Mouse (Mus musculus) testis, postnatal 14 days (tissue): Measurements from ENCODE around the gene Lrch4.
"Not testable (repeated sequence)": the region's sequence is repeated elsewhere in the genome, so short reads cannot be mapped to it uniquely, and the experiment has no call there.

ENCODE experiments used
- DNase-seq: peaks from one replicate; pipeline ENCODE4 v3.0.0; 2021; ENCODE audit warnings: low spot score

The Lrch4 gene

GRCm38 (mm10) chr5:137613076-137613475, 15.8 kb upstream of the Lrch4 start:
- DNase-seq, result no peak

DNA sequence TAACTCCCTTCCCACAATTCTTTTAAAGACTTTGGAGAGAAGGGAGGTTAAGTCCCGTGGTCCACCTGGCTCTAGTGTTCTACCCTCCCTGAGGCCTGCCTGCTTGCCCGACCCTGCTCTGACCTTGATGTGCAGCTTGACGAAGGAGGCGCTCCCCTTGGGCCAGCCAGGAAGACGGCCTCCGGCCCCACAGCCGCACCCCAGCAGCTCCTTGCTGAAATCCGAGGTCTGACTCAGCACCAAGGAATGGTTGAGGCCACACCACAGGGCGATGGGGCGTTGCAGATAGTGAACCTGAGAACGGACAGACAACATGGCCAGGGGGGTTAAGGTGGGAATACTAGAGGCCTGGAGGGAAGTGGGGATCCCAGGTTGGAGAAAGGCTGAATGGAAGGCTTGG, 15.4 kb upstream of the Lrch4 start, which contains the start of gene Pcolce:
TSS of gene Pcolce (minus strand) at position 235 of the 400 bp plus-strand sequence.
- DNase-seq, result no peak

DNA sequence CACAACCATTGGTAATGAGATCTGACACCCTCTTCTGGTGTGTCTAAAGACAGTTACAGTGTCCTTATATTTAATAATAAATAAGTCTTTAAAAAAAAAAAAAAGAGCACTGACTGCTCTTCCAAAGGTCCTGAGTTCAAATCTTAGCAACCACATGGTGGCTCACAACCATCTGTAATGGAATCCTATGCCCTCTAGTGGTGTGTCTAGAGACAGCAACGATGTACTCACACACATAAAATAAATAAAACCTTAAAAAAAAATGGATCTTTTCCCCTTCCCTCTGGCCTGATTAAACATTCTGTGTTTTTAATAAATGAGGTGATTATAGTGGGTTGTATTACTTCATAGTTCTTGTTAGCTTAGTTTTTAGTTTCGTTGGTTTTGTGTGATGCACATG, 14.0 kb upstream of the Lrch4 start:
- not testable (repeated sequence) for DNase-seq

- no peak for DNase-seq
Measured at GRCm38 (mm10) chr5:137615347-137615746, 13.6 kb upstream of the Lrch4 start.

DNA sequence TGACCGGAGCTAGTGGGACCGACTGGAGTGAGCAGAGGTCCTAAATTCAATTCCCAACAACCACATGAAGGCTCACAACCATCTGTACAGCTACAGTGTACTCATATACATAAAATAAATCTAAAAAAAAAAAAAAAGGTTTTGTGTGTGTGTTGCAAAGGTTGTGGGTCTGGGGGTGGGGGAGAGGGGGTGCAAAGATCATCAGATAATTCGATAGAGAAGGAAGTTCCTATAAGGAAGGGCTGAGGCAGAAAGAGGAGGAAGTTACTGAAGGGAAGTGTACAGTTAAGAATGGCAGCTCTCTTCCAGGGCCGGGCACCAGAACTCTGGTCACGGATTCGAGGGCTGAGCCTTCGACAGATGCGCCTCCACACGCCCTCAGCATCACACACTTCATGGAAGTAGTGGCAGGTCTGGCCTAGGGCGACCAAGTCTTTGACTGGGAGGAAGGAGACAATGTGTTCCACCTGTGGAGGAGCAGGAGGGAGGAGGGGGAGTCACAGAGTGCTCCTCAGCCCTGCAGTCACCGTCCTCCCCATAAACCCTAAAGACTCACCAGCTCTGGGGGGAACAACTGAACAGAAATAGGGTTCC, 4.9 kb upstream of the Lrch4 start:
- DNase-seq, result no peak

DNA sequence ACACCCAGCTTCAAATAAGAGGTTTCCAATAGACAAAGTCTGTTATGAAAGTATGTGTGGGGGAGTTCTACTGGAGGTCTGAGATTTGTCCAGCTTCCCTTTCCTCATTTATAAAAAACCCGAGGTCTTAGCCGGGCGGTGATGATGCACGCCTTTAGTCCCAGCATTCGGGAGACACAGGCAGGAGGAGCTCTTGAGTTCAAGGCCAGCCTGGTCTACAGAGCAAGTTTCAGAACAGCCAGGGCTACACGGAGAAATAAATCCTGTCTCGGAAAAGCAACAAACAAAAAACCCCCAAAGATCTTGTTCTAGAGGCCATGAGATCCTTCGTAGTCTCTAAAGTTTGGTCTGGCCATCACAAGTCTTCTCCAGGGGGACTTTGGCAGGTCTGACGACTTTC, 930 bp upstream of the Lrch4 start:
- no peak for DNase-seq

GRCm38 (mm10) chr5:137629306-137629721, 393 bp downstream of the Lrch4 start:
- DNase-seq, result peak; percentile 88

DNA sequence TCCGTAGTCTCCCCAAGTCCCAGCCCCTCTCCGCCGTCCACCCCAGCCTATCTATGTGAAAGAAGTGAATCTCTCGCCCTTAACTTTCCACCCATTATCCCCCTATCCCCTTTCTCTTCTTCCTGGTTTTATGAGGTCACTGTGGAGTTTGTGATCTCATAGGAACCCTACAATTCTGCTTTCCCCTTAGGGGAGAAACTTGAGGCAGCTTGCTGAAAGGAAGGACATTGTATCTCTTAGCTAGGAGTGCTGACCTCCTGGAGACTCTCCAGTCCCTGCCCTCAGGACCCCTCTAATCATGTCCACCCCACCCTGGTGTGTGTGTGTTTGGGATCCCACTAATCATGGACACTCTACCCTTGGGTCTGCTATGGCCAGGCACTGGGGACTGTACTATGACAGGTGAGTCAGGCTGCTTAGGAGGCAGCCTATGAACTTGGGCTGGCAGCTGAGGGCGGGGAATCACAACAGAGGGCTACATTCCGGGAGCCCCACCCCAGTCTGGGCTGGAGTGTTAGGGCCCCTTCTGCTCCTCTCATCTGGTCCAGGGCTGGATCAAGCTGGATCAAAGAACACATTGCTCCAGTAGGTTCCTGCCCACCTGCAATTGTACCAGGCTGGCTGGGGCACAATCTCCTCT, 1.1 kb downstream of the Lrch4 start:
- DNase-seq, result no peak

GRCm38 (mm10) chr5:137630602-137631001, 1.7 kb downstream of the Lrch4 start:
- DNase-seq, result no peak

DNA sequence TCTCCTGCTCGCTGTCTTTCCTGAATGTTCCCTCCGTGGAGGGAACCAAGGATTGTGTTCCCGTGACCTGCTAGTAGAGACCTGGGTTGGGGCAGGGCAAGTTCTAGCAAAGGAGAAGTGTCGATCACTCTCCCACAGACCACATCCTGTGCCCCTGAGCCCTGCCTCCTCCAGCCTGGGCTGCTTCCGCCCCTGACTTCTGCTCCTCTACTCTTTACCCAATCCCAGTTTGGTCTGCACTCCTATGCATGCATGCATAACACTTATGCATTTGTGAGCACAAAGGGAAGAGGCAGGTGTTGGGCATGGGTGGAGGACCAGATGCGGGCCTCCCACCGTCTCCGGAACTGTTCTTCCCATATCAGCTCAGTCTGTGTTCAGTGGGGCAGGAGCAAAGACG, 2.2 kb downstream of the Lrch4 start:
- no peak for DNase-seq

GRCm38 (mm10) chr5:137631591-137631990, 2.7 kb downstream of the Lrch4 start:
- DNase-seq, result no peak

DNA sequence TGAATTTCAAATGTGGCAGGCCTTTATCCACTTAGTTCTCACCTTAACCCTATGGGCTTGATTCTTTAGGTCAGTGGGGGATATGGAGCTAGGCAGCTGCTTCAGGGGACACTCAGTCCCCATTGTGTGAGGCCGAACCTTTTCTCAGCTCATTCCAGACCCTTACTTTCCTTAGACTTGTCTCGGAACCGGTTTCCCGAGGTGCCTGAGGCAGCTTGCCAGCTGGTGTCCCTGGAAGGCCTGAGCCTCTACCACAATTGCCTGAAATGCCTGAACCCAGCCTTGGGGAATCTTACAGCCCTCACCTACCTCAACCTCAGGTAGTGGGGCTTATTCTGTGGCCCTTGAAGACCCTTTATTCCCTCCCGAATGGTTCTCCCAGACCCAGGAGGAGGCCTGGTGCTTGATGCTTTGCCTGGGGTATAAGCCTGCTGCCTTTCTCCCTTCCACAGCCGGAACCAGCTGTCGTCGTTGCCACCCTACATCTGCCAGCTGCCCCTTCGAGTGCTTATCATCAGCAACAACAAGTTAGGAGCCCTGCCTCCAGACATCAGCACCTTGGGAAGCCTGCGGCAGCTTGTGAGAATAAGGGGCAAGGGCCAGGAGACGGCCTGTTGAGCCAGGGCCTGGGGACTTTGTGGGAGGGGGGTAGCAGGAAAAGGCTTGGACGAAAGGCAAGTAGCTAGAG, 4.6 kb downstream of the Lrch4 start:
- DNase-seq, result no peak

DNA sequence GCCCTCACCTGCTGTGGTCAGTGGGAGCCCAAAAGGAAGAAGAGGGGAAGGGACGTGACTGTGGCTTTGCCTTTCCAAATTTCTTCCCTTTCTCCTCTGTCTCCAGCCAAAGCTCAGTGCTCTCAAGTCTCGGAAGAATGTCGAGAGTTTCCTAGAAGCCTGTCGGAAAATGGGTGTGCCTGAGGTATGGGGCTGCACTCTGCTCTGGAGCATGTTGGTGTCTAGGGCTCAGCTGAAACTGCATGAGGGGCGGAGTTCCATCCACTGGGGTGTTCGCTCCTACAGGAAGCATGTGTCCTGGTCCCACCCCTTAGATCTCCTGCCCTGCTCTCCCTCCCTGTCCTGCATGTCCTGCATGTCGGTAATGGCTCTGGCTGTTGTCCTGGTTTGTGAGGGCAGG, 10.6 kb downstream of the Lrch4 start:
- no peak for DNase-seq

DNA sequence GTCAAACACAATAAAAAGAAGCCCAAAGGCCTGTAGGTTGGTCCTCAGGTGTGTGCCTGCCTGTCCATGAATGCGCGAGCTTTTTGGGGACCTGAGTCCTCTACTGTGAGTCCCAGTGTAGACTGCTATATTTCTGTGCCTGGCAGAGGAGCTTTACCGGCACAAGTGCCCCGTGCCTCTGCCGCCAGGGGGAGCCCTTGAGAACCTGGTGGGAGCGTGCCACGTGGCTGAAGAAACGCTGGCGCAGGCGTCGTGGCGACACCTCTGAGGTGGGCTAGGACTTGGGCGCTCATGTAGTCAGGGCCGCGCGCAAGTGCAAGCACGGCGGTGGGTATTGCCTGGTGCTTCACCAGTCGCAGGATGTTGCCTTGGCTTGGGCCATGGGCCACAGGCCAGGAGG, 12.1 kb downstream of the Lrch4 start, which contains the start of gene Sap25:
TSS of gene Sap25 (plus strand) at position 281 of the 400 bp plus-strand sequence.
- DNase-seq, result peak; percentile 76

DNA sequence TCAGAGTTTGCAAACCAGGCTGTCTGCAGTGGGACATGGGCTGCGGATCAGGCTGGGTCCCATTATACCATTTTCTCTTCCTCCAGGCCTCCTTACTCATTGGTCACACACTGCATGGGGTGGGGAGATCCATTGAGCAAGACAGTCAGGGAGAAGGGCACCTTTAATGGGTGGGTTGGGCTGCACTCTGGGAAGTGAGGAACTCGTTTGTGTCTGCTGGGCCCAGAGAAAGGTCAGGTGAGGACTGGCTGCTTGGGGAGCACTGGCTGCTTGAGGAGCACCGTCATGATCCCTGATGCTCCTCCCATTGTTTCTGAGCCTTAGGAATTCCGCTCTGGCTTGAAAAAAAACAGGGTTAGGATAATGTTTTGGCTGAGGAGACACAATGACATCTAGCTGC, 14.0 kb downstream of the Lrch4 start:
- DNase-seq, result no peak

DNA sequence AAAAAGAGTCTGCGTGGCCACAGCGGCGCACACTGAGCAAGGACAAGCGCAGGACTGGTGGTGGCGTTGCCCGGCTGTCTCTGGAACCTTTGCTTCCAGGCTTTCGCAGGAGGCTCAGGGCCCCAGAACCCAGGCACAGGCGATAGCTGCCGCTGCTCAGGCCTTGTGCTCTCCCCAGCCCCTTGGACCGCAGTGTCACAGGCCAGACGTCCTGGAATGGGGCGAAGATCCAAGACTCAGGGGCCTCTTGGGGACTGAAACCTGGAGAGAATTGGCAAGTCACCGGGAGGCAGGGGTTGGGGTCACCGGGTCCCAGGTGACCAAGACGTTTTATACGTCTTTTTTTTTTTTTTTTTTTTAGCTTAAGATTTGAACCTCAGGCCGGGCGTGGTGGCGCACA, 15.6 kb downstream of the Lrch4 start:
- no peak for DNase-seq

DNA sequence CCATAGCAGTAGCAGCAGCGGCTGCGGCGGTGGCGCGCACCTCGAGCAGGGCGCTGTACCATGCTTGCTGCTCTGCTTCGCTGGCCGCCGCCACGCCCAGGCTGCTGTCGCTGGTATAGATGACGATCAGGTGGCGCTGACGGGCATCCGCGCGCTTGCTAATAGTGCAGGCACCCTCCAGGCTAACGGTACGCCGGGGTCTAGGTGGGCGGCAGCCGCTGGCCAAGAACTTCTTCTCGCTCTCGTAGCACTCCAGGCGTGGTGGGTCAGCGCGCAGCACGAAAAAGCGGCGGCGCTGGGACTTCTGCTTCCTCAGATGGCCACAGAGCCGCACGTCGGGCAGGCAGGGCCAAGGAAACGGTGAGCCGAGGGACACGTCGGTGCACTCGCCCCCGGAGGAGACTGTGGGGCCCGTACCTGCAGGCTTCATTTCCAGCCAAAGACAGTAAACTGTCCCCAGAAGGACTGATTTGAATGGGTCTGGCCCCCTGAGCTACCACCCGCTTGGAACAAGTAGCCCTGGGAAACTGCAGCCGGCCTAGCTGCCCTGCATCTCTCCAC, 16.2 kb downstream of the Lrch4 start:
- DNase-seq, result no peak

DNA sequence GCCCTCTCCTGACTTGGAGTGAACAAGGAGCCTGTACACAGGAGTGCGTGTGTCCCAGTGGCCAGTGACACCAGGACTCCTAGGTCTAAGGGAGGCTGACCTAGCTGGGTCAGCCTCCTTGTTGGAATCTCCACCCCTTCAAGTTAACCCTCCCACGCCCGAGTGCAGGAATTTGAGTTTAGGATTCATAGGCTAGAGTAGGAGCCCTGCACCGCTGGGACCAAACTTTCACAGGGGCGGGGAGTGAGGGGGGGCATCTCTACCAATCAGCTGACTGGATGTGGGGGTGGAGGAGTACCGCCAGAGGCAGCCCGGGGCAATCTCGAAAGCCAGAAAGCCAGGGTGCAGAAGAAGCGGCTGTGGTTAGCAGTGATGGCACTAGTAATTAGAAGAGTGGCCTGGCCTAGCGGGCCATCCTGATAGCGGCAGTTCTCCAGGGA, 16.8 kb downstream of the Lrch4 start, which contains the start of gene Irs3:
TSS of gene Irs3 (minus strand) at position 63 of the 440 bp plus-strand sequence.
- DNase-seq, result no peak

DNA sequence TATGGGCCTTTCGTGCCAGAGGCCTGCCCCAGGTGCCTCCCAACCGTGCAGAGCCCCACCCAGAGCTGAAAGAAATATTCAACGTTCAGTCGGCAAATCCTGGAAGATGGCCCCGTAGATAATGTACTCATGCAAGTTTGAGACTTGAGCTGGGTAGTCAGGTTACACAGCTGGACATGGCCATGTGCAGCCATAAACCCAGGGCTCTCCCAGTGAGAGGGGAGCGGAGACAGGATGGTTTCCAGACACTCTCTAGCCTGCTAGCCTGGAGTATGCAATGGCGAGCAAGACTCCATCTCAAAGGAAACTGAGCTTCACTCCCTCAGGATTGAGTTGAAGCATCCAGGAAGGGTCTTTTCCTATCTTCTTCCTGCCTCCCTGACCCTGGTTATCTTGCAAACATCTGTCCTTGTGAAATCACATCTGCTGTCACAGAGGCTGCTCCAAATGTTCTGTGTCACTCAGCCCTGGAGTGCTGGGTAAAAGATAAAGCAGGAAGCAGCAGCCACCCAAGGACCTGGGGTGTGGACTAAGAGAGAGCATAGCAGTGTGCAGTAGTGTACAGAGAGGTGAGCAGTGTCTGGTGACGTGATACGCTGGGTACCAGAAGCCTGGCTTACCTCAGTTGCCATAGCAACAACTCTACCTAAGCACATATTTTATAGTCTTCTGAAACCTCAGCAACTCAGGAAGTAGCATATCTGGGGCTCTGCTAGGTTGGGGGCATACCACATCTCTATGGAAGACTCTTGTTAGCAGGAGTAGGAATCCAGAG, 19.1 kb downstream of the Lrch4 start:
- no peak for DNase-seq

GRCm38 (mm10) chr5:137649251-137649650, 20.3 kb downstream of the Lrch4 start:
- no peak for DNase-seq

DNA sequence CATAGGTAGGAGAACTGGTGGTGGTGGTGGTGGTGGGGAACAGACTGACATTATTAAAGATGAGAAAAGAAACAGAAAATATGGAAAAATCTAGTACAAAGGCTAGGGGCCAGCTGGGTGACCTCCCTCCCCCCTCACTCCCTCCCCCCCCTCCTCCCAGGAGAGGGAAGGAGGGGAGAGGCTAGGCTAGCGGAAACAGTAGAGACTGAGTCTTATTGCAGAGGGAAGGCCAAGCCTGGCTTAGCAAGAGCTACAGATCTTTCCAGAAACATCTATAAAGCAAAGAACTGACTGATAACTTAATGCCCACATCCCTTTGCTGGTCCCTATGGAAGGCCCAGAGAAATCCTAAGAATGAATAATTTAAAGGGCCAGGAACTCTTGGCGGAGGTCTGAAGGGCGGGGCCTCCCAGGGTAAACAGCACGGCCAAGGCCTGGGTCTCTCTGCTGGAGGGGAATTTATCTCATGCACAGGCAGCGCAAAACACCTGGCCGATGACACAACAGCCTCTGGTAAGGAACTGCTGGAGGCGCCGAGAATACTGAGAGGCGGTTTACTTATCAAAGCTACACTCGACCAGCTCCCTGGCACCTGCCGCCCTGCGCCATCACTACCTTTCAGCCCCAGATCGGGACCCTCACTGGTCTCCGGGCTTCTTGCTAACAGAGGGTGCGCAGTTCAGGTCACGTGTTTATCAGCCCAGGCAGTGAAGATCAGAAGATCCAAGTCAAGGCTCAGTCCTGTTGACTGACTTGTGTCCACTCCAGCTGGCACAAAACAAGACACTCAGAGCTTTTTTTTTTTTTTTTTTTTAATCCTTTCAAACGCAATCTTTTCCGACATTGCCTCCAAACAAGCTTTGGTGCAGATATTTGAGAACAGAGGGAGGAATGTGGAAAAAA, 21.0 kb downstream of the Lrch4 start:
- peak; percentile 52 for DNase-seq
